Mouse (Mus musculus) CD8-positive naive resting alpha-beta T cell, adult 2 months (primary cell): Measurements from ENCODE around the gene Hist1h2ap.
"Not testable (repeated sequence)": the region's sequence is repeated elsewhere in the genome, so short reads cannot be mapped to it uniquely, and the experiment has no call there.

Experiments
- DNase-seq, 2 experiments: peaks; one replicate each; pipeline ENCODE4 v3.0.0; 2022; ENCODE audit warnings: low read depth in 2 of 2, low spot score in 2 of 2

The Hist1h2ap gene

DNA sequence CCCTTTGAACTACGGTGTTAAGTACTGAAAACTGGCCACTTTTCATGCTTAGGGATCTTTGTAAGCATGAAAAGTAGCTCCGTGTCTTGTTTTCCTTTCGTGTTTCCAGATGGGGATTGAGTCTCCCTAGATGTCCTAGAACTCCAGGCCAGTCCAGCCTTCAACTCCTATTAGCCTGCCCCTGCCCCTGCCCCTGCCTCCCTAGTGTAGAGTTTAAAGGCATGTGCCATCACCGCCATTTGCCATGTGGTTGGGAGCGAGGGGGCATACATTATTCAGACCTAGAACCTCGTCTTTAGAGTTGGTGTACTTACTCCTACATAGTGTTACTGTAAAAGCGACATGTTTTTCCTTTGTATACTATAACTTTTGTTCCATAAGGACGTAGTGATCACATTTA is 22.2 kb downstream of the Hist1h2ap start:
- DNase-seq, result not testable (repeated sequence)

DNA sequence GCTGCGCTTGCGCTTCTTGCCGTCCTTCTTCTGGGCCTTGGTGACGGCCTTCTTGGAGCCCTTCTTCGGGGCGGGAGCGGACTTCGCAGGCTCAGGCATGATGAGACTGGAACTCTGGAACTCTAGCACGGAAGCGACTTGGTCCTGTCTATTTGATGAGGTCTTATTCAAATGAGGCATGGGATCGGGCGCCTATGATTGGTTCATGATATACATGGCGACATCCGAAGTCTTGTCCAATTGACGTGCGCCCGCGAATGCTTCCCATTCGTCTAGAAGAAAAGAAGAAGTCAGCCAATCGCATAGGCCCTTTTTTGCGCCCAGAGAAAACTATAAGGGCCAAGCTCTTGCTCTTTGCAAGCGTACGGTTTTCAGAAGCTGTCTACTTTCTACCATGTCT is 23.2 kb downstream of the Hist1h2ap start, which contains the start of the genes Hist1h2bq and Hist1h2ao:
TSS of gene Hist1h2bq (minus strand) at position 125 of the 400 bp plus-strand sequence.
TSS of gene Hist1h2ao (plus strand) at position 393 of the 400 bp plus-strand sequence.
- DNase-seq, result not testable (repeated sequence)

DNA sequence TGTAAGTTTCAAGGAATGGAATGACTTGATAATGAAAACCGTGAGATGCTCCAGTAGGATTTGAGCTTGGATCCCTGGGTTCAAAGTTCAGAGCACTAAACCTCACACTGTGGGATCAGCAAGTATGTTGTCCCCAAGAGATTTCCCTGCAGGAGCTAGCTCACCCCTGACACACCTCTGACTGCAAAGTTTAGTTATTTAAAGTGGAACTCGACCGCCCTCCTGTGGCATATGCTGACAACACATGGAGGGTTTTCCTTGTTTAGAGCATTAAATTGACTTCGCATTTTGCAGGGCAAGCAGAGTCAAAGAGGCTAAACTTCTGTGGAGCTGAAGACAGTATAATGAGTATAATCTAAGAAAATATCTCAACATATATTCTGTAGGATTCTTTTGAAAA is 30.2 kb downstream of the Hist1h2ap start:
- not testable (repeated sequence) for DNase-seq

DNA sequence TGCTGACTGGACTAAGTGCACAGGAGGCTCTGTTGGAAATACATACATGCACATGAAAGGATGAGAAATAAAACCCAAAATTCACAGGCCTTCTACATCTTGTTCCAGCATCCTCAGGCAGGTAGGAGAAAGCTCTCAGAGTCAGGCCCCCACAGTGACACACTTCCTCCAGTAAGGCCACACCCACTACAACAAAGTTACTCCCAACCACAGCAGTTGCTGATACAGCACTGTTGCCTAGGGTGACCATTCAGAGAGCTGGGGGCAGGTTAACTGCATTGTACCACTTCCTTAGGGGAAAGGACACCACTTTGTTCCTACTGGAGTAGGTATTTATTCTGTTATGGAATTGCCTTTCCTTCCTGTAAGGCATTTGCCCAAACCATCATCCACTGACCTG is 36.1 kb downstream of the Hist1h2ap start:
- not testable (repeated sequence) for DNase-seq

GRCm38 (mm10) chr13:21795584-21795983 is 37.7 kb downstream of the Hist1h2ap start:
- no peak for DNase-seq

- DNase-seq, result no peak
These were observed 42.6 kb downstream of the Hist1h2ap start for GRCm38 (mm10) chr13:21790601-21791283.

DNA sequence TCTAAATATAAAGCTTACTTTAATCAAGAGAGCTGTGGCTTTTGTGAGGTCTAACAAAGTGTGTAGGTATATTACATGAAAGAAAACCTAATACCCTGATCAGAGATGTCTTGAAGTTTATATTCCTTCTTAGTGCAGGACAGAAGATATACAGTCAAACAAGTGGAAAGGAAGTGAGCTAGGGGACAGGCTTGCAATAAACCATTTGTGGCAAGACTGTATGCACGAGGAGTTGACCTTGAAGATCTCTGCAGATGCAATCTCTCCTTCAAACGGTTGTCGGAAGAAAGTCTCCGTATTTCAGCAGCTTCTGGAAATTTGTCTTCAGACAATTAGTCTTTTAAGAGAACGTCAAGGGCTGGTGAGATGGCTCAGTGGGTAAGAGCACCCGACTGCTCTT is 43.4 kb downstream of the Hist1h2ap start:
- no peak for DNase-seq

DNA sequence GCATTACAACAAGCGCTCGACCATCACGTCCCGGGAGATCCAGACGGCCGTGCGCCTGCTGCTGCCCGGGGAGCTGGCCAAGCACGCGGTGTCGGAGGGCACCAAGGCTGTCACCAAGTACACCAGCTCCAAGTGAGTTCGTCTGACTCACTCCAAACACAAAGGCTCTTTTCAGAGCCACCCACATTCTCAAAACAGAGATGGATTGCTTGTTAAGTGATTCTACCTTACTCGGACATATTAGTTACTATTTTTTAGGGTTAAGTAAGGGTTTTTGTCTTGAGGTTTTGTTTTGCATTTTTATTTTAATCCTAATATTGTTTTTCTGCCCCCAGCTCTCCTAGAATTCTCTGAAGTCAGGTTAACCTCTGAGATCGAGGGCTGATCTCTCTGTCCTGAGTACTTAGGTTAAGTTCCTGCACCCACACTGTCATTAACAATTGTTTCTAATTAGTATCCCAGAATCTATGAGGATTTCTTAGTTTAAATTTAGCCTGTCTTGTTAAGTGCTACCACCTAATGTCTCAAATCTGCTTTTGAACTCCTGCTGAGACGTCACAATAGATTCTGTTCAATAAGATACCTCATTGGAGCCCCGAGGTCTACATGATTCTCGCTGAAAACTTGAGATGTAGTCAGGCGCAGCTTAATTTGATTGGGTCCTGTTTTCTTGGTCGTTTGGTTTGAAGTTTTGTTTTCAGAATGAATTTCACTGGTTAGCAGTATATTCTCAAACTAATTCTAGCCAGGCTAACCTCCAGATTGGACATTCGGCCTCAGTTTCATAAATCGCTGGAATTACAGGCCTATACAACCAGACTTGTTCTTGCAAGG is 45.3 kb downstream of the Hist1h2ap start:
- DNase-seq, result no peak

DNA sequence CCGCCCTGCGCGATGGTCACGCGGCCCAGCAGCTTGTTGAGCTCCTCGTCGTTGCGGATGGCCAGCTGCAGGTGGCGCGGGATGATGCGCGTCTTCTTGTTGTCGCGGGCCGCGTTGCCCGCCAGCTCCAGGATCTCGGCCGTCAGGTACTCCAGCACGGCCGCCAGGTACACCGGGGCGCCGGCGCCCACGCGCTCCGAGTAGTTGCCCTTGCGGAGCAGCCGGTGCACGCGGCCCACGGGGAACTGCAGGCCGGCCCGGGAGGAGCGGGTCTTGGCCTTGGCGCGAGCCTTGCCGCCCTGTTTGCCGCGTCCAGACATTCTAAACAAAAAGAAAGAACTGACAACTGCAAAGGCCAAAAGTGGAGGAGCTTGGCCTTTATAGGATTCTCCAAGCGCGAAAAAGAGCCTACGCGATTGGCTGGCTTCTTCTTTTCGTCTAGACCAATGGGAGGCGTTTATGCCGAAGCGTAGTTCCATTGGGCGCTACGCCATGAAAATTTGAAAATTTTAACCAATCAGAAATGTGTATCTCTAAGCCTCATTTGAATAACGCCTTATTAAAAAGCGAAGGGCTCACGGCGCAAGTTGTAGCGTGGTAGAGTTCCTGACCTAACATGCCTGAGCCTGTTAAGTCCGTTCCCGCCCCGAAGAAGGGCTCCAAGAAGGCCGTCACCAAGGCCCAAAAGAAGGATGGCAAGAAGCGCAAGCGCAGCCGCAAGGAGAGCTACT is 46.2 kb downstream of the Hist1h2ap start, which contains the start of the genes Hist1h2an and Hist1h2bp:
TSS of gene Hist1h2an (minus strand) at position 320 of the 731 bp plus-strand sequence.
TSS of gene Hist1h2bp (plus strand) at position 563 of the 731 bp plus-strand sequence.
- DNase-seq, result peak; percentile 73 to 78

GRCm38 (mm10) chr13:21786189-21786898 is 47.0 kb downstream of the Hist1h2ap start:
- no peak for DNase-seq

DNA sequence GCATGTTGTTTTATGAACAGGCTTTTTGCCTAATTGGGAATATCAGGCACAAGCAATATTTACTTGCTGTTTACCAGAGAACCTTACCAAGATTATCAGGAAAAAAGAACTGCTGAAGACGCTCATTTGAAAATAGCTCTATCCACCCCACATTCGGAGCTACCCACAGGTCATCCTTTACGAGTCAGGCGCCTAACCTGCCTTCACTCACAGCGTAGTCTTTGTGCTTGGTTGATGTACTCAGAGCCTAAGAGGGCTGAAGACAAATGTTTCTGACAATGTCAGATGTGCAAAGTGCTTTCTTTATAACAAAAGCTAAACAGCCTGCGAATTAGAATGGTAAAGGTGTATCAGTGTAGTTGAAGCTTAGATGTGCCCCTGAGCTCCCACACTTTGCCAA is 49.0 kb downstream of the Hist1h2ap start:
- no peak for DNase-seq

- DNase-seq, result peak; percentile 6 to 49
These were observed 49.6 kb downstream of the Hist1h2ap start for GRCm38 (mm10) chr13:21783734-21784161.

GRCm38 (mm10) chr13:21783255-21783617 is 50.1 kb downstream of the Hist1h2ap start, which contains the start of gene Hist1h3i:
Gene Hist1h3i, minus strand, starts transcription at chr13:21783370.
- peak; percentile 45 to 63 for DNase-seq
